Mouse (Mus musculus) CD4-positive, CD25-positive, alpha-beta regulatory T cell, adult 4 months (primary cell): ENCODE data around the gene Khdc4. TPM values are rescaled to one million over a fixed set of nuclear protein-coding genes. Genes with fewer than 3 reads are reported as not detected.

Source experiments
- ATAC-seq: one replicate; pipeline ENCODE4 v1.8.0; 2017
- polyA plus RNA-seq, 2 experiments: library from polyadenylated mRNA; unstranded; fragments of 100-300 nt; shearing (Covaris generic); gene quantifications; one replicate each; pipeline ENCODE4 v1.2.1; 2017

Khdc4 gene
- 10 to 100 TPM; 49.8 to 50.2 TPM for polyA plus RNA-seq

GRCm38 (mm10) chr3:88684980-88685941 lies at the start of gene Khdc4:
Gene Khdc4 (plus strand): TSS chr3:88685803.
- peak; percentile 97 for ATAC-seq

- ATAC-seq: no peak
These were observed 49.0 kb upstream of the Khdc4 start for GRCm38 (mm10) chr3:88636555-88636986.

- no peak for ATAC-seq
These were observed 48.5 kb upstream of the Khdc4 start for GRCm38 (mm10) chr3:88637134-88637533.

- no peak for ATAC-seq
These were observed 46.4 kb upstream of the Khdc4 start for GRCm38 (mm10) chr3:88639239-88639638.

GRCm38 (mm10) chr3:88640676-88641075 lies 44.9 kb upstream of the Khdc4 start:
- ATAC-seq: peak; percentile 81

- ATAC-seq: no peak
These were observed 42.5 kb upstream of the Khdc4 start for GRCm38 (mm10) chr3:88643078-88643477.

- no peak for ATAC-seq
These were observed 39.7 kb upstream of the Khdc4 start for GRCm38 (mm10) chr3:88645937-88646336.

GRCm38 (mm10) chr3:88646426-88646995 lies 39.1 kb upstream of the Khdc4 start:
- no peak for ATAC-seq

GRCm38 (mm10) chr3:88647076-88647475 lies 38.5 kb upstream of the Khdc4 start:
- ATAC-seq: no peak

GRCm38 (mm10) chr3:88647779-88648413 lies 37.7 kb upstream of the Khdc4 start:
- no peak for ATAC-seq

- no peak for ATAC-seq
These were observed 37.0 kb upstream of the Khdc4 start for GRCm38 (mm10) chr3:88648452-88649168.

- no peak for ATAC-seq
These were observed 36.4 kb upstream of the Khdc4 start for GRCm38 (mm10) chr3:88649186-88649585.

- ATAC-seq: no peak
These were observed 35.6 kb upstream of the Khdc4 start for GRCm38 (mm10) chr3:88649967-88650366.

GRCm38 (mm10) chr3:88650713-88651504 lies 34.7 kb upstream of the Khdc4 start:
- ATAC-seq: no peak

- ATAC-seq: no peak
These were observed 33.7 kb upstream of the Khdc4 start for GRCm38 (mm10) chr3:88651669-88652618.

GRCm38 (mm10) chr3:88652846-88653515 lies 32.6 kb upstream of the Khdc4 start, which contains the start of gene Rxfp4:
Gene Rxfp4 (minus strand): TSS chr3:88653142.
- no peak for ATAC-seq

GRCm38 (mm10) chr3:88653516-88654370 lies 31.9 kb upstream of the Khdc4 start:
- ATAC-seq: no peak

GRCm38 (mm10) chr3:88654621-88655020 lies 31.0 kb upstream of the Khdc4 start:
- no peak for ATAC-seq

GRCm38 (mm10) chr3:88655619-88656018 lies 30.0 kb upstream of the Khdc4 start:
- ATAC-seq: no peak
